Mouse (Mus musculus): ENCODE measurements at regions not wholly inside any gene's neighbourhood (a gene's known extent, or its start where the extent isn't known, plus 50 kb on each side); places are given as distances from the start of the nearest gene placed in this dataset.

- TF ChIP-seq CTCF (IDR thresholded peaks at IDR 0.05; ENCODE audit: insufficient read depth, low read length) (no peak), POLR2A (IDR thresholded peaks at IDR 0.05; ENCODE audit: borderline replicate concordance, extremely low read depth, low read depth, low read length) (no peak)
These were observed 262.0 kb downstream of the Abcc12 start for GRCm38 (mm10) chr8:86318531-86318930.
